Mouse (Mus musculus): ENCODE measurements at regions not wholly inside any gene's neighbourhood (a gene's known extent, or its start where the extent isn't known, plus 50 kb on each side); places are given as distances from the start of the nearest gene placed in this dataset.

DNA sequence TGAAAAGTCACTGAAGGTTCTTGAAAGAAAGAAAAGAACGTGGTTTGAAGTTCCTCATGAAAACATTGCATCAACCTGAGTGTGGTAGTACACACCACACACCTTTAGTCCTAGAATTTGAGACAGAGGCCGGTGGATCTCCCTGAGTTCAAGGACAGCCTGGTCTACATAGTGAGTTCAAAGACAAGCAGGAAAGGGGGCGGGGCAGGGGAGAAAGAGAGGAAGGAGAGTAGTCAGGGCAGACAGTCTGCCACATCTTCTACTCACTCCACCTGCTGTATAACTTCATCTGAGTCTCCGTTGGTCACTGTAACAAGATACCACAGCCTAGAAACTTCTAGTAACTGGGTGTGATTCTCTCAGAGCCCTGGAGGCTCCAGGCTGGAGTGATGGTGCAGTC, 190.2 kb upstream of the Sdk2 start:
- TF ChIP-seq CTCF (IDR thresholded peaks at IDR 0.05; ENCODE audit: low read depth, low read length) (no peak), TAL1 (conservative IDR thresholded peaks at IDR 0.05; ENCODE audit: low read depth, low read length) (no peak)

Data from G1E (cell line).